Mouse (Mus musculus): ENCODE measurements around the gene Txndc5. TPM values are rescaled to one million over a fixed set of nuclear protein-coding genes. Genes with fewer than 3 reads are reported as not detected.

Gene Txndc5
- total RNA-seq, 2 experiments from 2014 or later, result 27.2 to 28.0 TPM

GRCm38 (mm10) chr13:38527041-38527796 is 1.4 kb downstream of the Txndc5 start:
- no peak for DNase-seq (ENCODE audit: low spot score)

GRCm38 (mm10) chr13:38526116-38526515 is 2.5 kb downstream of the Txndc5 start:
- no peak for DNase-seq (ENCODE audit: low spot score)

DNA sequence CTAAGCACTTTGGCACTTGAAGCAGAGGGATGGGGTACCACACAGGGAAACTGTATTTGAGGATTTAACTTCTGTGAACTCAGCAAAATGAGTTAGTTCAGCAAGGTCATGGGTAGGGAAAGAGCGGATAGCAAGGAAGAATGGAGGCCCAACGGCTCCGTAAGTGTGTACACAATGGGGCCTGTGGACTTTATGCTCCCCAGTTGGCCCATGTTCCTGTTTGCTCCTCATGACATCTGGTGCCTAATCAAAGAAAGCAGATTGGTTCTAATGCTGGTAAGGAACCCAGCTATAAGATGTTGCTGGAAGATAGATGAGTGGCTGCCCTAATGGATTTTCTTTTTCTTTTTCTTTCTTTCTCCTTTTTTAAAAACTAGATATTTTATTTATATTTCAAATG is 3.4 kb downstream of the Txndc5 start:
- no peak for DNase-seq (ENCODE audit: low spot score)

DNA sequence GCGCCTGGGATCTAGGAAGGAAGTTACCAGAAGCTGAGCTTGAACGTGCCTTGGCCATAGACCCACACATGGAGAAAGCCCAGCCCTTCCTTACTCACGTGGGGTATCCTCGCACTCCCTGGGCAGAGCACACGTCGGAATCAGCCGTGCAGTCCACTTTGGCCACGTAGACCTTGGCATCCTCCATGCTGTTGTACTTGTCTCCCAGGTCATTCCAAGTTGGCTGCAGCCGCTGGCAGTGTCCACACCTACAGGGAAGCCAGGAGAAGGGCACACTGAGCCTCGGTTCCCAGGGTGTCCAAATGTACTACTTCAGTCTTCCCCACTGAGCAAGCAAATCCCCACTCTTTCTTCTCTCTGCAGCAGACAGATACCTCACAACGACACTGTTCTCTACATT is 5.4 kb downstream of the Txndc5 start:
- peak; percentile 21 for DNase-seq (ENCODE audit: low spot score)

DNA sequence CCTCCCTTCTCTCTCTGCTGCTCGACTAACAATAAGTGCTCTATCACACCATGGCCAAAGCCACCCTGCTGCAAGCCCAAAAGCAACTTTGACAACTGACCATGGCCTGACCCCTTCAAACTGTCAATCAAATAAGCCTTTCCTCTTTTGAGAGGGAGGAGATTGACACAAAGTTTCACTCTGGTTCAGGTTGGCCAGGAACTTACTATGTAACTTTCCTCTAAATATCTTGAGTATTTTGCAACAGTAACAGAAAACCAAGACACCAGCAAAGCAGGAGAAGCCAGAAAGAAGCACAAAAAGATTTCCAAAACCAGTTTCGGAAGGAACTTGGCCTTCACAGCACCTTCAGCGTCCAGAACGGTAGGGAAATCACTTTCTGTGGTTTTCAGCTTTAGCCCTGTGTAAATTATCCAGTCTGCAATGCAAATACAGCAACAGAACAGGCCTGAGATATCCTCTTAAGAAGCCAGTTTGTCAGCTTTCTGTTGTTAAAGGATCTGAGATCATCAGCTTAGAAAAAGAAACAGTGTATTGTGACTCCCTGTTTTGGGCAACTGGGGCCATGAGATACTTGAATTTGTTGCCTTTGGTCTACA is 6.5 kb downstream of the Txndc5 start:
- no peak for DNase-seq (ENCODE audit: low spot score)

- no peak for DNase-seq (ENCODE audit: low spot score)
Observed at GRCm38 (mm10) chr13:38520299-38520698, 8.3 kb downstream of the Txndc5 start.

- no peak for DNase-seq (ENCODE audit: low spot score)
Observed at GRCm38 (mm10) chr13:38516582-38516981, 12.0 kb downstream of the Txndc5 start.

GRCm38 (mm10) chr13:38515845-38516244 is 12.8 kb downstream of the Txndc5 start:
- DNase-seq (ENCODE audit: low spot score), result no peak

DNA sequence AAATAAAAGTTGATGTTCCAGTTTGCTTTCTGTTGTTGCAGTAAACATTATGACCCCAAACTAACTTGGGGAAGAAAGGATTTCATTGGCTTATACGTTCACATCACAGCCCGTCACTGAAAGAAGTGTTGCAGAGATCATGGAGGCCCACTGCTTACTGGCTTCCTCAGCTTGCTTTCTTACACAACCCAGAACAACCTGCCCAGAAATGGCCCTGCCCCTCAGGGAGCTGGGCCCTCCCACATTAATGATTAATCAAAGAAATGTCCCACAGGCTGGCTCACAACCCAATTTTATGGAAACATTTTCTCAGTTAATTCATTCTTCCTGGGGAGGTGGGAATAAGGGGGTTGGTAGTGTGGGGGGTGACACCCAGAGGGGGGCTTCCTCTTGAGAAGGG is 13.2 kb downstream of the Txndc5 start:
- no peak for DNase-seq (ENCODE audit: low spot score)

- DNase-seq (ENCODE audit: low spot score), result no peak
Observed at GRCm38 (mm10) chr13:38513921-38514320, 14.7 kb downstream of the Txndc5 start.

- no peak for DNase-seq (ENCODE audit: low spot score)
Observed at GRCm38 (mm10) chr13:38511979-38512378, 16.6 kb downstream of the Txndc5 start.

- DNase-seq (ENCODE audit: low spot score), result no peak
Observed at GRCm38 (mm10) chr13:38509681-38510341, 18.8 kb downstream of the Txndc5 start.

GRCm38 (mm10) chr13:38506936-38507335 is 21.7 kb downstream of the Txndc5 start:
- DNase-seq (ENCODE audit: low spot score), result no peak

DNA sequence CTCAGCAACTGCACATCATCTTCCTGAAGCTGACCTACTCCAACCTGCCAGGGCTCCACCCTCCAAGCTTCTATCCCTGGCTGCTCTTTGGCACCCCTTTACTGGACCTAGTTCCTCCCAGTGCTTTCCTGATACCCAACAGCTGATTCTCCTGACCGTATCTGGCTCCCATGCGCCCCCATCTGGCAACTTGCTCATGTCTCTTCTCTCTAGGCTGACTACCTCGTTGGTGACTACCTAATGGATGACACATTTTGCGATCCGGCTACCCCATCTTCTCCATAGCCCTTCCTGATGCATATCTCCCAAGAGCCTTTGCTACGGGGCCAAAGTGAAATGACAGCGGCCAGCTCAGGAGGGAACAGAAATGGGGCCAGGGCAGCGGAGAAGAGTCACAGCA is 22.3 kb downstream of the Txndc5 start:
- peak; percentile 52 for DNase-seq (ENCODE audit: low spot score)

DNA sequence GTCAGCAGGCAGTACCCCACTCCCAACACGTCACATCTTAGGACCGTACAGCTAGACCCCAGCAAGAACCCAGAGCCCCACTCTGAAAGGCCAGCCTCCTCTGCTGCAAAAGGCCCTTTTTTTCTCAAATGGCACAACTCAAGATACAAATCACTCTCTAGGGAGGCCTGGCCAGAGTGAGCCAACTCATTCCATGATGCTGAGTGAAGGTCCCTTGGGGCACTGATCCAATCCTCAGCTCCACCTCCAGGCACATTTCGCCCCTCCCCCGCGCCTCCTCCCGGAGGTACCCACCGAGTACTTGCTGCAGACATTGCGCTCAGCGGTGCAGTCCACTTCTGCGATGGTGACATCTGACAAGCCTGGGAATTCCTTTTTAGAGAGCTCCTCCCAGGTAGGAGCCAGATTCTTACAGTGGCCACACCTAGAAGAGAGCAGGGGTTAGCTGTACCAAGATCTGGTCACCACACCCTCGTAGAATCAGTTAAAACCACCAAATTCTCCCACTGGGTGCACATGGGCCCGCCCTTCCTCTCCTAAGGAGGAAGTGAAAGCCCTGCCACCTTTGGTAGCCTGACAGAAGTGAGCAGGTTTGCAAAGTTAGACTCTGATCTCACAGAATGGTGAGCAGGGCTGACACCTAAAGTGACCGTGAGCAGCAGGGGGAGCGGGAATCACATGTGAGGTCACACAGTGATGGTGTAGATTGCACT is 25.3 kb downstream of the Txndc5 start:
- DNase-seq (ENCODE audit: low spot score), result peak; percentile 53

DNA sequence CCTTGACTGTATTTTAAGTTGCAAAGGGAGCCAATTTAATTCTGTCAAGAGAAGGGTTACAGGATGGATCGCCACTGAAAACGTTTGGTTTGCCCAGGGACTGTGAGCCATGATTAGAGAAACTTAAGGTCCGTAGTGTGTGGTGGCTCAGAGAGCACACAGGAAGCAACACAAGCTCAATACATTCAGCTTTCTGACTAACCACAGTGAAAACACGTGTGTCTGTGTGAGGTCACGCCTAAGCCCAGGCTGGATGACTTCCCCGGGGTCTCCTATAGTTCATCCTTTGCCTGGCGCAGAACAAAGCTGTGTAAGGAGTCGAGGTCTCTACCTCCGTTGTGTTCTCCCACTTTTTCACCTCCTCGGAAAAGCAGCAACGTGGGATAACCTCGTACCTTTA is 27.3 kb downstream of the Txndc5 start:
- DNase-seq (ENCODE audit: low spot score), result no peak

GRCm38 (mm10) chr13:38496715-38497114 is 31.9 kb downstream of the Txndc5 start:
- DNase-seq (ENCODE audit: low spot score), result no peak

GRCm38 (mm10) chr13:38486767-38487166 is 41.9 kb downstream of the Txndc5 start:
- no peak for DNase-seq (ENCODE audit: low spot score)

DNA sequence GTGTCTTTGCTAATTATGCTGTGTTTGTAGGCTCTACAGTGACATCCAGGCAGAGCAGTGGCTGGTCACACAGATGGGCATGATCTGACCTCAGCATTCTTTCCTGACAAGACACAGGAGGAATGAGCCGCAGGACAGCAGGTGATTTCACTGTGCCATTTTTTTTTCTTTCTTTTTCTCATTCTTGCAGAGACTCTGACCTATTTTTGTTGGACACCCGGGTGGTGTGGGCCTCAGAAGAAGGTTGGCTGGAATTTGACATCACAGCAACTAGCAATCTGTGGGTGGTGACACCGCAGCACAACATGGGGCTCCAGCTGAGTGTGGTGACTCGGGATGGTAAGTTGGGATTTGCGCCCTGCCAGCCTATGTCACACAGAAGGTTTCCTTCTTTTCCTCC is 43.9 kb downstream of the Txndc5 start:
- DNase-seq (ENCODE audit: low spot score), result no peak

DNA sequence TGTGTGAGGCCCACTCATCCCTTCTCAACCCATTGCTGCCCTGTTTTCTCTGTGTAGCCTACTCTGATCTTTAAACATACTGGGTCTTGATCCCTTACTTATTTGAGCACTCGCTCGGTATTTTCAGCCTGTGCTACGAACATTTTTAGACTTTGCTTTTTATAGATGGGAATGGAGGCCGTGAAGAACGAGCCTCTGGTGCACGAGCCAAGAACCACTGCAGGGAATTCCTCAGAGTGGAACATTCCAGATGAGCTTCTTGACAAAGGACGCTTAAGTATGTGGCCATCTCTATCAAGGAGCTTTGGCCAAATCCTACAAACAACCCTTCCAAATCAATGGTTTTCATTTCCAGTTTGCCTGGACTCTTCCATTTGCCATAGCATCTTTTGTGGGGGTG is 47.6 kb downstream of the Txndc5 start:
- no peak for DNase-seq (ENCODE audit: low spot score)

- no peak for DNase-seq (ENCODE audit: low spot score)
Observed at GRCm38 (mm10) chr13:38476936-38477335, 51.7 kb downstream of the Txndc5 start.

GRCm38 (mm10) chr13:38473497-38473896 is 55.1 kb downstream of the Txndc5 start:
- no peak for DNase-seq (ENCODE audit: low spot score)
